Mouse (Mus musculus) gastrocnemius, postnatal 14 days (tissue): Measurements from ENCODE around the gene Nim1k. TPM values are rescaled to one million over a fixed set of nuclear protein-coding genes. Genes with fewer than 3 reads are reported as not detected.
"Not testable (repeated sequence)": the region's sequence is repeated elsewhere in the genome, so short reads cannot be mapped to it uniquely, and the experiment has no call there.

Experiments
- DNase-seq: peaks from one replicate; pipeline ENCODE4 v3.0.0; 2021; ENCODE audit warnings: mixed read lengths
- intact Hi-C: fragments of 180-260 bp; cut with DNase I; formaldehyde crosslinking; loops from one replicate; pipeline ENCODE4 v1.15.1; 2025; ENCODE audit warnings: low total_unique reads
- total RNA-seq, 2 experiments: library from RNA; stranded (reverse); gene quantifications; 2 replicates each; pipeline ENCODE4 v1.2.3; 2021

Nim1k gene
- total RNA-seq, 2 experiments from 2014 or later = 1.3 to 1.7 TPM

GRCm38 (mm10) chr13:119741390-119742237 lies 14.1 kb downstream of the Nim1k start:
- DNase-seq = no peak
- intact Hi-C loops = no loop called here

- intact Hi-C loops = loop anchor here (10.0 kb wide), 1 partner anchor 87 kb away; no protein-coding TSS in a partner anchor
- no peak for DNase-seq
Measured at GRCm38 (mm10) chr13:119731448-119731847, 24.2 kb downstream of the Nim1k start.

GRCm38 (mm10) chr13:119729406-119729805 lies 26.3 kb downstream of the Nim1k start:
- DNase-seq = no peak
- intact Hi-C loops = no loop called here

GRCm38 (mm10) chr13:119727608-119728387 lies 27.9 kb downstream of the Nim1k start:
- intact Hi-C loops = no loop called here
- DNase-seq = no peak

GRCm38 (mm10) chr13:119724541-119724940 lies 31.1 kb downstream of the Nim1k start:
- intact Hi-C loops = no loop called here
- no peak for DNase-seq

- intact Hi-C loops = no loop called here
- DNase-seq = no peak
Measured at GRCm38 (mm10) chr13:119723368-119723767, 32.3 kb downstream of the Nim1k start.

- DNase-seq = no peak
- intact Hi-C loops = no loop called here
Measured at GRCm38 (mm10) chr13:119722447-119722846, 33.2 kb downstream of the Nim1k start.

- intact Hi-C loops = no loop called here
- DNase-seq = no peak
Measured at GRCm38 (mm10) chr13:119716105-119716504, 39.6 kb downstream of the Nim1k start.

- intact Hi-C loops = no loop called here
- DNase-seq = no peak
Measured at GRCm38 (mm10) chr13:119713821-119714220, 41.9 kb downstream of the Nim1k start.

GRCm38 (mm10) chr13:119713107-119713787 lies 42.4 kb downstream of the Nim1k start:
- intact Hi-C loops = no loop called here
- no peak for DNase-seq

GRCm38 (mm10) chr13:119712463-119712862 lies 43.2 kb downstream of the Nim1k start:
- no peak for DNase-seq
- intact Hi-C loops = no loop called here

GRCm38 (mm10) chr13:119710268-119710610 lies 45.4 kb downstream of the Nim1k start:
- intact Hi-C loops = no loop called here
- no peak for DNase-seq

- DNase-seq = no peak
- intact Hi-C loops = no loop called here
Measured at GRCm38 (mm10) chr13:119709388-119710267, 46.1 kb downstream of the Nim1k start.

- DNase-seq = no peak
Measured at GRCm38 (mm10) chr13:119708941-119709340, 46.7 kb downstream of the Nim1k start.

GRCm38 (mm10) chr13:119707906-119708305 lies 47.8 kb downstream of the Nim1k start:
- intact Hi-C loops = no loop called here
- DNase-seq = no peak

More at GRCm38 (mm10) chr13:119708941-119709340, 46.7 kb downstream of the Nim1k start:
- intact Hi-C loops = no loop called here

GRCm38 (mm10) chr13:119706953-119707352 lies 48.7 kb downstream of the Nim1k start:
- intact Hi-C loops = no loop called here
- DNase-seq = no peak

- DNase-seq, intact Hi-C loops: not testable (repeated sequence)
Measured at GRCm38 (mm10) chr13:119706278-119706880, 49.3 kb downstream of the Nim1k start.

- intact Hi-C loops = no loop called here
- no peak for DNase-seq
Measured at GRCm38 (mm10) chr13:119704280-119704679, 51.4 kb downstream of the Nim1k start.

- intact Hi-C loops = no loop called here
Measured at GRCm38 (mm10) chr13:119698436-119698835, 57.2 kb downstream of the Nim1k start.

More at GRCm38 (mm10) chr13:119698436-119698835, 57.2 kb downstream of the Nim1k start:
- DNase-seq = no peak
